Mouse (Mus musculus): ENCODE measurements around the gene Prickle3. TPM values are rescaled to one million over a fixed set of nuclear protein-coding genes. Genes with fewer than 3 reads are reported as not detected.
"Not testable (repeated sequence)": the region's sequence is repeated elsewhere in the genome, so short reads cannot be mapped to it uniquely, and the experiment has no call there.

The Prickle3 gene
- total and polyA plus RNA-seq, 3 experiments, result 10.0 to 46.0 (median 12.3) TPM

GRCm38 (mm10) chrX:7670921-7671623 is 14.0 kb downstream of the Prickle3 start, which contains the start of gene Plp2:
Gene Plp2 (minus strand): TSS chrX:7671390.
- DNase-seq, result peak; percentile 83

GRCm38 (mm10) chrX:7672739-7673138 is 15.7 kb downstream of the Prickle3 start:
- no peak for DNase-seq

- peak; percentile 62 for DNase-seq
Observed at GRCm38 (mm10) chrX:7673578-7674281, 16.7 kb downstream of the Prickle3 start.

GRCm38 (mm10) chrX:7674284-7675000 is 17.4 kb downstream of the Prickle3 start:
- peak; percentile 38 for DNase-seq

GRCm38 (mm10) chrX:7675001-7675380 is 17.9 kb downstream of the Prickle3 start:
- DNase-seq, result no peak

- DNase-seq, result no peak
Observed at GRCm38 (mm10) chrX:7678986-7679385, 21.9 kb downstream of the Prickle3 start.

- peak; percentile 93 for DNase-seq
Observed at GRCm38 (mm10) chrX:7679405-7680056, 22.5 kb downstream of the Prickle3 start.

GRCm38 (mm10) chrX:7680057-7680412 is 23.0 kb downstream of the Prickle3 start:
- no peak for DNase-seq

GRCm38 (mm10) chrX:7680864-7681263 is 23.8 kb downstream of the Prickle3 start, which contains the start of gene Magix:
Gene Magix (minus strand): TSS chrX:7681251.
- DNase-seq, result no peak

GRCm38 (mm10) chrX:7688321-7688720 is 31.3 kb downstream of the Prickle3 start:
- DNase-seq, result no peak

GRCm38 (mm10) chrX:7690486-7690885 is 33.4 kb downstream of the Prickle3 start:
- DNase-seq, result no peak

- DNase-seq, result no peak
Observed at GRCm38 (mm10) chrX:7692862-7693261, 35.8 kb downstream of the Prickle3 start.

GRCm38 (mm10) chrX:7696520-7696919 is 39.5 kb downstream of the Prickle3 start:
- no peak for DNase-seq

- peak; percentile 88 for DNase-seq
Observed at GRCm38 (mm10) chrX:7696954-7697381, 39.9 kb downstream of the Prickle3 start, which contains the start of gene Gpkow. Gene Gpkow (plus strand): TSS chrX:7697131.

GRCm38 (mm10) chrX:7713764-7714134 is 56.7 kb downstream of the Prickle3 start:
- DNase-seq, result not testable (repeated sequence)

GRCm38 (mm10) chrX:7714135-7714899 is 57.3 kb downstream of the Prickle3 start, which contains the start of gene Wdr45:
Gene Wdr45 (plus strand): TSS chrX:7714333.
- peak; percentile 93 for DNase-seq

GRCm38 (mm10) chrX:7716058-7716457 is 59.0 kb downstream of the Prickle3 start:
- DNase-seq, result not testable (repeated sequence)

Measured in adrenal gland, adult 2 months (tissue).